Mouse (Mus musculus): ENCODE measurements around the gene Pcdh8.

- TF ChIP-seq POLR2A (IDR thresholded peaks at IDR 0.05; ENCODE audit: insufficient read depth, low read depth, low read length) (no peak), CTCF (IDR thresholded peaks at IDR 0.05; ENCODE audit: insufficient read depth, low read depth, low read length) (no peak)
These were observed 42.3 kb downstream of the Pcdh8 start for GRCm38 (mm10) chr14:79728811-79729210.
